Comparison of ENCODE assay signal across 9 mouse cellular contexts in the genomic region with DNA sequence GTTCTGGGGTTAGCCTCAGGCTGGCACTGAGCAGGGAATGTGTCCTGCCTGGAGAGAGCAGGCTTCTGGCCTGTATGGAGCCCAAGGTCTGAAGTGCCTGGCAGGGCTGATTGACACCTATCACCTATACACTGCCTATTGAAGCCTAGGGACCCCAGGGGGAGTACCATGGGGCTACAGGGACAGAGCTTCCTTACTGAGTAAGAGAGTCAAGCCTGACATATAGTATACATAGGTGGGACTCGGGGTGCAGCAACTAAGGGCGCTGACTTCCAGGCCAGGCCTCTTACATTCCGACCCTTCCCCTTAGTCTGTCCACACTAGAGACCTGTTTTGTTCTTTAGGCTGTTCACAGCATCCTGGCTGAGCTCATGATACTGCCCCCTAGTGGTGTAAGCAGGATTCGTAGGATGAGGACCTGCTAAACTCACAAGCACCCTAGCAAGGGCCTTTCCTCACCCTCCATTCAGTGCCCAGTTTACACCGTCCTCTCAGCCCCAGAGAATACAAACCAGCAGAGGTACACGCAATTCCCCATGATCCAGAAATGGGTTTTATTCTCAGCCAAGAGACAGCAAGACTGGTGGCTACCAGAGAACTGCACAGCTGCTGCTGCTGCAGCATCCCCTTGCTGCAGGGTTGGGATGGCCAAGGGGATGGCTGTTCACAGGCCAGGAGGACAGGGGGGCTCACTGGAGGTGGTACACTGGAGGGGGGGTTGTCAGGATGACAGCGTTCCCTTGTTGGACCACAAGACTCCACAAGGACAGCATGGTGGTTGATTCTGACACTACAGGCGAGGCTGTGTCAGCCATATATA. TPM values are rescaled to one million over a fixed set of nuclear protein-coding genes. Genes with fewer than 3 reads are reported as not detected.
DNase-seq lines count a peak whose midpoint lies in the region; ATAC-seq and TF ChIP-seq lines count a peak whose summit lies in the region.
"Had no signal": no experiment of that assay in that cellular context is flagged by ENCODE, and none has a peak within 500 bp of the region (broad histone marks: within the 10 kb centered on the region; RNA-seq: fewer than 3 reads in every experiment).

No protein-coding gene starts in this region.

- ATAC-seq in CD4-positive, CD25-positive, alpha-beta regulatory T cell, adult 4 months, result no peak
- 0 out of 2 replicates have a peak, but pooled peaks have one; percentile 25 for ATAC-seq in hindbrain, embryonic 13.5 days (ENCODE audit: low FRiP score)

- intact Hi-C loops in left cerebral cortex, postnatal 14 days (cut with DNase I), result no loop called here

- peak; percentile 78 for TF ChIP-seq CTCF in cerebellum, adult 2 months (IDR thresholded peaks at IDR 0.05; ENCODE audit: borderline replicate concordance, insufficient read depth, low read depth, low read length)
- TF ChIP-seq CTCF in spleen, adult 2 months (IDR thresholded peaks at IDR 0.05; ENCODE audit: extremely low read depth, insufficient read depth, insufficient read length, insufficient replicate concordance), result no peak

- H3K4me3 ChIP-seq in cerebellum, adult 2 months (replicated peaks; ENCODE audit: insufficient read depth, low read depth, low read length), result no peak overlapping the region
- H3K4me3 ChIP-seq in hindbrain, embryonic 13.5 days, result no peak overlapping the region
- no peak overlapping the region for H3K4me3 ChIP-seq in spleen, adult 2 months (ENCODE audit: extremely low read depth, insufficient read depth, insufficient read length)
- H3K4me3 ChIP-seq: hindbrain, embryonic 15.5 days had no signal

- no peak overlapping the region for H3K27ac ChIP-seq in cerebellum, adult 2 months (ENCODE audit: insufficient read depth, low read length)
- H3K27ac ChIP-seq in hindbrain, embryonic 13.5 days, result 0 out of 2 replicates have a peak overlapping the region, but pooled peaks have one; percentile 18
- no peak overlapping the region for H3K27ac ChIP-seq in spleen, adult 2 months (ENCODE audit: insufficient read depth, low read length)
- H3K27ac ChIP-seq: hindbrain, embryonic 15.5 days had no signal

- TF ChIP-seq POLR2A in cerebellum, adult 2 months (IDR thresholded peaks at IDR 0.05; ENCODE audit: borderline replicate concordance, insufficient read depth, low read length), result no peak
- TF ChIP-seq POLR2A in spleen, adult 2 months (IDR thresholded peaks at IDR 0.05; ENCODE audit: low read depth, low read length), result no peak

- H3K9ac ChIP-seq in hindbrain, embryonic 13.5 days, result no peak overlapping the region
- H3K9ac ChIP-seq: hindbrain, embryonic 15.5 days had no signal

- no peaks in the 10 kb centered on the region for H3K27me3 ChIP-seq in cerebellum, adult 2 months (ENCODE audit: control insufficient read depth, insufficient read depth, low read length)
- H3K27me3 ChIP-seq in hindbrain, embryonic 13.5 days, result peaks cover 27% of the 10 kb centered on the region
- peaks cover 10% of the 10 kb centered on the region for H3K27me3 ChIP-seq in spleen, adult 2 months (ENCODE audit: control insufficient read depth, insufficient read depth, low read length)
- H3K27me3 ChIP-seq: hindbrain, embryonic 15.5 days had no signal

- no peaks in the 10 kb centered on the region for H3K9me3 ChIP-seq in hindbrain, embryonic 13.5 days
- H3K9me3 ChIP-seq: hindbrain, embryonic 15.5 days had no signal

- H3K4me2 ChIP-seq in hindbrain, embryonic 13.5 days, result no peak overlapping the region
- H3K4me2 ChIP-seq: hindbrain, embryonic 15.5 days had no signal

- H3K36me3 ChIP-seq in hindbrain, embryonic 13.5 days, result peaks cover 82% of the 10 kb centered on the region
- peaks cover 22% of the 10 kb centered on the region for H3K36me3 ChIP-seq in spleen, adult 2 months (ENCODE audit: control insufficient read depth, insufficient read depth, low read length)

- H3K4me1 ChIP-seq in cerebellum, adult 2 months (ENCODE audit: control insufficient read depth, insufficient read depth, low read length), result peaks cover 39% of the 10 kb centered on the region
- H3K4me1 ChIP-seq in hindbrain, embryonic 13.5 days (replicated peaks), result peaks cover 27% of the 10 kb centered on the region
- peaks cover 14% of the 10 kb centered on the region for H3K4me1 ChIP-seq in spleen, adult 2 months (ENCODE audit: control insufficient read depth, insufficient read depth, insufficient read length)

- 39% methylated on average over 8 of the region's 8 CpGs for WGBS in cerebellum, adult 2 months
- WGBS in hindbrain, embryonic 13.5 days, result 46% methylated on average over 8 of the region's 8 CpGs
- WGBS in spleen, adult 2 months, result 73% methylated on average over 8 of the region's 8 CpGs

- peak; percentile 77 for DNase-seq in CD4-positive, CD25-positive, alpha-beta regulatory T cell, adult 2 months (ENCODE audit: low read depth, low spot score)
- DNase-seq in left cerebral cortex, postnatal 14 days (ENCODE audit: low spot score in 2 of 2), result peak; percentile 78 to 86
- no peak for DNase-seq in left cerebral cortex, adult 8-10 months (ENCODE audit: low spot score in 2 of 2)
- peak; percentile 74 to 79 for DNase-seq in cerebellum, adult 2 months
- peak; percentile 73 for DNase-seq in lung, postnatal 10 days
- peak; percentile 19 to 42 for DNase-seq in spleen, adult 2 months (ENCODE audit: low read depth in 1 of 2, low spot score in 2 of 2)

RNA-seq across cellular contexts. Expression of a gene that starts 20.3 kb away (rescaled TPM):
- polyA plus RNA-seq in CD4-positive, CD25-positive, alpha-beta regulatory T cell, adult 4 months (2017; shearing (Covaris generic)), result 100 to 1,000 TPM; 162 to 183 TPM
- total RNA-seq in left cerebral cortex, postnatal 14 days (2021), result 100 to 1,000 TPM; 204 to 219 TPM
- total RNA-seq in left cerebral cortex, adult 8-10 months (2022), result 100 to 1,000 TPM; 204 to 222 (median 213) TPM
- 242 and 270 TPM in 2 replicates for polyA plus RNA-seq in cerebellum, adult 2 months (2012; rRNA removed)
- polyA plus RNA-seq in hindbrain, embryonic 13.5 days (2015; fragmentation: Nextera tagmentation; extraction: Ambion mirVana), result 437 and 458 TPM in 2 replicates
- polyA plus RNA-seq in spleen, adult 2 months (2012; rRNA removed), result 60.5 and 63.4 TPM in 2 replicates

RNA-seq across cellular contexts. Expression of a gene that starts 21.0 kb away (rescaled TPM):
- 10 to 100 TPM; 18.1 to 21.3 TPM for polyA plus RNA-seq in CD4-positive, CD25-positive, alpha-beta regulatory T cell, adult 4 months (2017; shearing (Covaris generic))
- total RNA-seq in left cerebral cortex, postnatal 14 days (2021), result 10 to 100 TPM; 78.9 to 83.9 TPM
- 10 to 100 TPM; 87.7 to 91.0 (median 89.3) TPM for total RNA-seq in left cerebral cortex, adult 8-10 months (2022)
- 74.0 TPM in 2 replicates for polyA plus RNA-seq in cerebellum, adult 2 months (2012; rRNA removed)
- 25.6 and 26.5 TPM in 2 replicates for polyA plus RNA-seq in hindbrain, embryonic 13.5 days (2015; fragmentation: Nextera tagmentation; extraction: Ambion mirVana)
- 21.4 and 24.0 TPM in 2 replicates for polyA plus RNA-seq in spleen, adult 2 months (2012; rRNA removed)

RNA-seq across cellular contexts. Expression of a gene that starts 44.0 kb away (rescaled TPM):
- 100 to 1,000 TPM in 1 of 2 experiments, 10 to 100 TPM in 1; 58.7 to 103 TPM for polyA plus RNA-seq in CD4-positive, CD25-positive, alpha-beta regulatory T cell, adult 4 months (2017; shearing (Covaris generic))
- 10 to 100 TPM; 69.5 to 79.0 TPM for total RNA-seq in left cerebral cortex, postnatal 14 days (2021)
- total RNA-seq in left cerebral cortex, adult 8-10 months (2022), result 10 to 100 TPM; 65.8 to 82.5 (median 75.7) TPM
- polyA plus RNA-seq in cerebellum, adult 2 months (2012; rRNA removed), result 159 and 176 TPM in 2 replicates
- 52.4 and 53.7 TPM in 2 replicates for polyA plus RNA-seq in hindbrain, embryonic 13.5 days (2015; fragmentation: Nextera tagmentation; extraction: Ambion mirVana)
- polyA plus RNA-seq in spleen, adult 2 months (2012; rRNA removed), result 252 and 324 TPM in 2 replicates

RNA-seq across cellular contexts. Expression of a gene that starts 45.0 kb away (rescaled TPM):
- polyA plus RNA-seq in CD4-positive, CD25-positive, alpha-beta regulatory T cell, adult 4 months (2017; shearing (Covaris generic)), result not detected
- 1,000 to 10,000 TPM; 1,093 to 1,153 TPM for total RNA-seq in left cerebral cortex, postnatal 14 days (2021)
- total RNA-seq in left cerebral cortex, adult 8-10 months (2022), result 1,000 to 10,000 TPM; 1,127 to 1,189 (median 1,146) TPM
- 1,410 and 1,576 TPM in 2 replicates for polyA plus RNA-seq in cerebellum, adult 2 months (2012; rRNA removed)
- 42.7 and 44.3 TPM in 2 replicates for polyA plus RNA-seq in hindbrain, embryonic 13.5 days (2015; fragmentation: Nextera tagmentation; extraction: Ambion mirVana)
- 20.4 and 22.1 TPM in 2 replicates for polyA plus RNA-seq in spleen, adult 2 months (2012; rRNA removed)

RNA-seq across cellular contexts. Expression of a gene that starts 48.2 kb away (rescaled TPM):
- polyA plus RNA-seq in CD4-positive, CD25-positive, alpha-beta regulatory T cell, adult 4 months (2017; shearing (Covaris generic)), result 10 to 100 TPM; 33.3 to 42.0 TPM
- total RNA-seq in left cerebral cortex, postnatal 14 days (2021), result 10 to 100 TPM; 57.5 to 64.7 TPM
- 10 to 100 TPM; 42.9 to 51.6 (median 49.4) TPM for total RNA-seq in left cerebral cortex, adult 8-10 months (2022)
- 72.0 and 74.4 TPM in 2 replicates for polyA plus RNA-seq in cerebellum, adult 2 months (2012; rRNA removed)
- 78.6 and 80.2 TPM in 2 replicates for polyA plus RNA-seq in hindbrain, embryonic 13.5 days (2015; fragmentation: Nextera tagmentation; extraction: Ambion mirVana)
- polyA plus RNA-seq in spleen, adult 2 months (2012; rRNA removed), result 58.4 and 72.9 TPM in 2 replicates

Comparison
In these comparisons a context has a peak if more than half of its experiments do, and no peak if none do; other contexts are left out.
1. DNase-seq: peak in CD4-positive, CD25-positive, alpha-beta regulatory T cell, adult 2 months (single experiment), left cerebral cortex, postnatal 14 days (2 of 2), cerebellum, adult 2 months (2 of 2), lung, postnatal 10 days (single experiment) and spleen, adult 2 months (2 of 2); none in left cerebral cortex, adult 8-10 months (0 of 2).